Mouse (Mus musculus) bone marrow macrophage, adult 2 months (primary cell): ENCODE data around the gene Rad18.

Source experiments
- CTCF ChIP-seq: IDR thresholded peaks from 2 replicates; pipeline ENCODE4 v1.5.1; 2012; ENCODE audit warnings: low read depth, mild to moderate bottlenecking, low read length, moderate library complexity
- POLR2A ChIP-seq: IDR thresholded peaks from 2 replicates; pipeline ENCODE4 v1.6.1; 2012; ENCODE audit warnings: mild to moderate bottlenecking, low read depth, low read length, borderline replicate concordance

- TF ChIP-seq POLR2A (no peak), CTCF (no peak)
Measured at GRCm38 (mm10) chr6:112736471-112736870, 40.0 kb upstream of the Rad18 start.
